Mouse (Mus musculus): ENCODE data around the gene Plekhh3.

- TF ChIP-seq CTCF (IDR thresholded peaks at IDR 0.05; ENCODE audit: control insufficient read depth, insufficient read depth, insufficient read length) (no peak), CEBPB (IDR thresholded peaks at IDR 0.05; ENCODE audit: low read depth) (no peak), MYOD1 (IDR thresholded peaks at IDR 0.05; ENCODE audit: control insufficient read depth, insufficient read length, low read depth) (no peak)
Measured at GRCm38 (mm10) chr11:101164677-101165580, 6.2 kb downstream of the Plekhh3 start.

All from C2C12 (cell line).